Mouse (Mus musculus): ENCODE results near the gene Zfp442.
"Not testable (repeated sequence)": the region's sequence is repeated elsewhere in the genome, so short reads cannot be mapped to it uniquely, and the experiment has no call there.

Gene Zfp442

GRCm38 (mm10) chr2:150451180-150451919, at the start of gene Zfp442:
Gene Zfp442, minus strand, starts transcription at chr2:150451486.
- peak; percentile 68 for DNase-seq

- not testable (repeated sequence) for DNase-seq
Observed at GRCm38 (mm10) chr2:150500124-150500973, 49.1 kb upstream of the Zfp442 start.

- DNase-seq = no peak
Observed at GRCm38 (mm10) chr2:150493031-150493430, 41.7 kb upstream of the Zfp442 start.

- not testable (repeated sequence) for DNase-seq
Observed at GRCm38 (mm10) chr2:150484939-150485778, 33.9 kb upstream of the Zfp442 start, which contains the start of gene Zfp345. Gene Zfp345, minus strand, starts transcription at chr2:150485091.

- DNase-seq = not testable (repeated sequence)
Observed at GRCm38 (mm10) chr2:150439084-150439483, 12.2 kb downstream of the Zfp442 start.

- not testable (repeated sequence) for DNase-seq
Observed at GRCm38 (mm10) chr2:150412146-150412545, 39.1 kb downstream of the Zfp442 start.

- no peak for DNase-seq
Observed at GRCm38 (mm10) chr2:150390198-150390597, 61.1 kb downstream of the Zfp442 start.

- not testable (repeated sequence) for DNase-seq
Observed at GRCm38 (mm10) chr2:150385553-150386106, 65.7 kb downstream of the Zfp442 start.

- DNase-seq = no peak
Observed at GRCm38 (mm10) chr2:150362878-150363229, 88.4 kb downstream of the Zfp442 start.

GRCm38 (mm10) chr2:150362113-150362877, 89.0 kb downstream of the Zfp442 start, which contains the start of gene 3300002I08Rik:
Gene 3300002I08Rik, minus strand, starts transcription at chr2:150362765.
- DNase-seq = peak; percentile 90
